Mouse (Mus musculus) midbrain, embryonic 15.5 days (tissue): ENCODE measurements around the gene Carmil3. TPM values are rescaled to one million over a fixed set of nuclear protein-coding genes. Genes with fewer than 3 reads are reported as not detected.

Experiments used
- ATAC-seq: fragments of 200-750 bp; cut with Nextera tagmentation; replicated peaks from 2 replicates; pipeline ENCODE4 v1.8.0; 2017; ENCODE audit warnings: moderate TSS enrichment
- H3K27ac ChIP-seq: fragments of 300-500 bp; sonication (generic); 2 replicates; pipeline ENCODE4 v1.5.1; 2015; ENCODE audit warnings: mild to moderate bottlenecking, inconsistent platforms
- H3K27me3 ChIP-seq: fragments of 300-500 bp; sonication (generic); replicated peaks from 2 replicates; pipeline ENCODE4 v1.6.1; 2015; ENCODE audit warnings: inconsistent platforms
- H3K36me3 ChIP-seq: fragments of 300-500 bp; sonication (generic); replicated peaks from 2 replicates; pipeline ENCODE4 v1.6.1; 2015; ENCODE audit warnings: inconsistent platforms
- H3K4me1 ChIP-seq: fragments of 300-500 bp; sonication (generic); 2 replicates; pipeline ENCODE4 v1.6.1; 2015; ENCODE audit warnings: inconsistent platforms
- H3K4me2 ChIP-seq: fragments of 300-500 bp; sonication (generic); 2 replicates; pipeline ENCODE4 v1.6.1; 2015; ENCODE audit warnings: inconsistent platforms, mild to moderate bottlenecking, moderate library complexity
- H3K4me3 ChIP-seq: fragments of 300-500 bp; sonication (generic); 2 replicates; pipeline ENCODE4 v1.5.1; 2015; ENCODE audit warnings: mild to moderate bottlenecking, inconsistent platforms
- H3K9ac ChIP-seq: fragments of 300-500 bp; sonication (generic); 2 replicates; pipeline ENCODE4 v1.6.1; 2015; ENCODE audit warnings: mild to moderate bottlenecking, inconsistent platforms
- H3K9me3 ChIP-seq: fragments of 300-500 bp; sonication (generic); 2 replicates; pipeline ENCODE4 v1.6.1; 2016; ENCODE audit warnings: inconsistent platforms
- WGBS: fragments of 180-500 bp; shearing (Covaris S2); methylation state at CpG from one replicate; pipeline ENCODE4 v1.1.7; 2015; ENCODE audit warnings: mixed read lengths; 5-methylcytosine and 5-hydroxymethylcytosine counted together
- polyA plus RNA-seq: library from polyadenylated mRNA; unstranded; fragments of >200 nt; fragmentation: Nextera tagmentation; extraction: Ambion mirVana; gene quantifications from 2 replicates; pipeline ENCODE4 v1.2.1, GENCODE M21; 2015

Gene Carmil3
- polyA plus RNA-seq, 1 experiment from 2014 or later = 36.1 TPM

DNA sequence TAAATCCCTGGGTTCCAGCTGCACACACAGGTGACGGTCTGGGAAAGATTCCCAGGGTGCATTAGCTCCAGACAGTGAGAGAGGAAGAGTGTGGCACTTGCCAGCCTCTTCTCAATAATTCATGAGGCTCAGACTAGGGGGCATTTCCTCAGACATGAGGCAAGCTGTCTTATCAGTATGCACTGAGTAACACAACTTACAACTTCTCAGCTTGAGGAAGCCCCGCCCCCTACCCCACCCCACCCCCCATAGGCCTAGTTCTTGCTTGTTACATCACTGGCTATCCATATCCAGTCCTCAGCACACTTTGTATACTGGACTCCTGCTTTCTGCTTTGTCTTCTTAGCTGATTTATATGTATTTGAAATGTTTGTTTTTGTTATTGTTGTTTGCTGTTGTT lies 14.8 kb upstream of the Carmil3 start:
- Histone ChIP-seq H3K4me2 (no peak overlapping the region), H3K27ac (no peak overlapping the region), H3K27me3 (no peaks in the 10 kb centered on the region), H3K9me3 (no peaks in the 10 kb centered on the region), H3K4me1 (no peaks in the 10 kb centered on the region), H3K4me3 (no peak overlapping the region), H3K36me3 (no peaks in the 10 kb centered on the region), H3K9ac (no peak overlapping the region)
- 47% methylated on average over 2 of the region's 2 CpGs for WGBS
- no peak for ATAC-seq

- WGBS = 100% methylated on average over 1 of the region's 1 CpGs
- H3K9me3 ChIP-seq = no peaks in the 10 kb centered on the region
These were observed 13.0 kb upstream of the Carmil3 start for GRCm38 (mm10) chr14:55477421-55477820.

GRCm38 (mm10) chr14:55477829-55478228 lies 12.6 kb upstream of the Carmil3 start:
- H3K36me3 ChIP-seq = no peaks in the 10 kb centered on the region
- ATAC-seq = no peak

More at GRCm38 (mm10) chr14:55477421-55477820, 13.0 kb upstream of the Carmil3 start:
- Histone ChIP-seq H3K4me1 (no peaks in the 10 kb centered on the region), H3K4me3 (no peak overlapping the region), H3K9ac (no peak overlapping the region), H3K27ac (no peak overlapping the region), H3K27me3 (no peaks in the 10 kb centered on the region), H3K36me3 (no peaks in the 10 kb centered on the region), H3K4me2 (no peak overlapping the region)
- no peak for ATAC-seq

GRCm38 (mm10) chr14:55478651-55479599 lies 11.5 kb upstream of the Carmil3 start, which contains the start of gene Dhrs4:
Gene Dhrs4 (plus strand): TSS chr14:55478758.
- WGBS = 1% methylated on average over 38 of the region's 38 CpGs
- Histone ChIP-seq H3K27ac (no peak within 1 kb of the TSS), H3K9me3 (no peaks in the 10 kb centered on the region), H3K4me2 (peak within 1 kb of the TSS; percentile 54), H3K4me1 (no peaks in the 10 kb centered on the region), H3K27me3 (no peaks in the 10 kb centered on the region), H3K36me3 (no peaks in the 10 kb centered on the region), H3K9ac (peak within 1 kb of the TSS; percentile 25), H3K4me3 (peak within 1 kb of the TSS; percentile 40)
- peak; percentile 90 for ATAC-seq

More at GRCm38 (mm10) chr14:55477829-55478228, 12.6 kb upstream of the Carmil3 start:
- WGBS = 91% methylated on average over 5 of the region's 5 CpGs
- Histone ChIP-seq H3K9me3 (no peaks in the 10 kb centered on the region), H3K4me2 (no peak overlapping the region), H3K27ac (no peak overlapping the region), H3K4me1 (no peaks in the 10 kb centered on the region), H3K9ac (no peak overlapping the region), H3K4me3 (no peak overlapping the region), H3K27me3 (no peaks in the 10 kb centered on the region)

- ATAC-seq = no peak
- Histone ChIP-seq H3K4me1 (no peaks in the 10 kb centered on the region), H3K36me3 (no peaks in the 10 kb centered on the region), H3K9me3 (no peaks in the 10 kb centered on the region), H3K27me3 (no peaks in the 10 kb centered on the region), H3K9ac (no peak overlapping the region), H3K4me3 (no peak overlapping the region), H3K4me2 (no peak overlapping the region), H3K27ac (no peak overlapping the region)
- 89% methylated on average over 10 of the region's 10 CpGs for WGBS
These were observed 10.8 kb upstream of the Carmil3 start for GRCm38 (mm10) chr14:55479629-55480028.

DNA sequence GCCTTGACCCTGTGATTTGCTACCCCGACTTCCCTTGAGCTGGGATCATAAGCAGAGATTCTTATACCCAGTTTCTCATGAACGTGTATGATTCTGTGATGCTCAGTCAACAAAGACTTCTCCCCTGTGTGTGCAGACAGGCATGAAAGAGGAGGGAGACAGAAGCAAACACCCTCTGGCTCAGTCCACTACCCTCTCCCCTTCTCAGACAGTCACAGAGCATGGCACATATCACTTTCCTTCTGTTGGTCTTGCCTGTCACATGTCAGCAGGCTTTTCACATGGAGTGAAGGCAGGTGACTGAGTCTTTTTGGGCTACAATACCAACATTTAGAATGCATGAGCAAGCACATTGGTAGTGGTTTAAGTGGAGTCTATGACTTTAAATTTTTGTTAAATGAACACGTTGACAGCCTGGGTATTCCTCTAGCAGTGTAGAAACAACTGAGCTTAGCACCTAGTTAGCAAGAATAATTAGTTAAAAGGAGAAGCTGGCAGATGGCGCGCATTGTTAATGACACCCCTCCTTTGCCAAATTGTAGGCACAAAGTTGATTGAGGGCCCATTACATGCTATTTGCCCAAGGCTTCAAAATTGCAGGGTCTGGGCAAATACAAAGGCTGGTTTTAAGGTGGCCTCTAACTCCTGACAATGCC lies 5.9 kb upstream of the Carmil3 start:
- H3K27ac ChIP-seq = no peak overlapping the region
- no peak overlapping the region for H3K4me3 ChIP-seq
- no peaks in the 10 kb centered on the region for H3K27me3 ChIP-seq
- no peaks in the 10 kb centered on the region for H3K9me3 ChIP-seq
- H3K4me1 ChIP-seq = peaks cover under 1% of the 10 kb centered on the region; the same call in 1 of the 2 replicates
- H3K36me3 ChIP-seq = no peaks in the 10 kb centered on the region
- no peak overlapping the region for H3K4me2 ChIP-seq
- H3K9ac ChIP-seq = no peak overlapping the region
- ATAC-seq = no peak
- WGBS = 78% methylated on average over 5 of the region's 5 CpGs

DNA sequence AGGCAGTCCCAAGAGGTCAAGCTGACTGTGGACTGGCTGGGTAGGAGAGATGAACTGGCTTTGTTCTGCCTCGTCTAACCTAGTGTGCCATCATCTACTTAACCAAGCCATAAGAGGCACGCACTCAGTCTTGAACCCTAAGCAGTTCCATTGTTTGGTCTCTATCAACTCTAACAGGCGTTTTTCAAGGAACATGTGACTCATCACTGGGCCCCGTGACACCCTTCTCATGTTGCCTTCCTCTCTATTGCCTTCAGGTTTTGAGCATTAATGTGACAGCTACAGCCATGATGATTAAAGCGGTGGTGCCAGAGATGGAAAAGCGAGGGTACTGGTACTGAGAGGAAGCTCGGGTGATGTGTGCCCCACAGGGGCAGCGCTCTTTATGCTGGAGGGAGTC lies 3.6 kb upstream of the Carmil3 start:
- no peak for ATAC-seq
- no peak overlapping the region for H3K4me2 ChIP-seq
- H3K36me3 ChIP-seq = no peaks in the 10 kb centered on the region
- no peaks in the 10 kb centered on the region for H3K27me3 ChIP-seq
- no peak overlapping the region for H3K9ac ChIP-seq
- H3K4me1 ChIP-seq = peaks cover 9% of the 10 kb centered on the region
- no peak overlapping the region for H3K4me3 ChIP-seq
- 88% methylated on average over 8 of the region's 8 CpGs for WGBS
- no peak overlapping the region for H3K27ac ChIP-seq
- no peaks in the 10 kb centered on the region for H3K9me3 ChIP-seq

GRCm38 (mm10) chr14:55491291-55491833 lies 911 bp downstream of the Carmil3 start:
- peak overlapping the region; percentile 97 for H3K27ac ChIP-seq
- H3K4me1 ChIP-seq = peaks cover 20% of the 10 kb centered on the region
- H3K9ac ChIP-seq = peak overlapping the region; percentile 92
- ATAC-seq = peak; percentile 73
- H3K36me3 ChIP-seq = peaks cover 6% of the 10 kb centered on the region; the same call in 1 of the 2 replicates
- under 1% methylated on average over 30 of the region's 30 CpGs for WGBS
- no peaks in the 10 kb centered on the region for H3K9me3 ChIP-seq
- H3K4me3 ChIP-seq = peak overlapping the region; percentile 91
- no peaks in the 10 kb centered on the region for H3K27me3 ChIP-seq
- peak overlapping the region; percentile 68 for H3K4me2 ChIP-seq

DNA sequence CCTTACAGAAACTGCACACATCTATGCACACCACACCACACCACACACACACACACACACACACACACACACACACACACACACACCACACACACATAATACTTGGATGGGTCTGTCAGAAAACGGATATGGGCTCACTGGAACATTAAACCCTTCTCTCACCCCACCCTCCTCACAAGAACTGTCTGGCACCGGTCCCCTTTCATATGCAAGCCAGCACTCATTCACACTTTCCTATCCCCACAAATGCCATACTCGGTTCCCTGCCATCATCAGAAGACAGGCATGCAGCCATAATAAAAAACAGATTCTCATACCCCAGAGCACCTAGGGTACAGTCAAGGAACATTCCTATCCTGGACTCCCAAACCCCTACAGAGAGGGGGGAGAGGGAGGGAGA lies 1.7 kb downstream of the Carmil3 start:
- no peak overlapping the region for H3K27ac ChIP-seq
- 45% methylated on average over 3 of the region's 3 CpGs for WGBS
- H3K36me3 ChIP-seq = peaks cover 6% of the 10 kb centered on the region; the same call in 1 of the 2 replicates
- H3K4me3 ChIP-seq = peak overlapping the region; percentile 91
- peaks cover 20% of the 10 kb centered on the region for H3K4me1 ChIP-seq
- H3K4me2 ChIP-seq = peak overlapping the region; percentile 68
- H3K9me3 ChIP-seq = no peaks in the 10 kb centered on the region
- H3K27me3 ChIP-seq = no peaks in the 10 kb centered on the region
- no peak overlapping the region for H3K9ac ChIP-seq
- ATAC-seq = no peak

- no peak for ATAC-seq
- no peaks in the 10 kb centered on the region for H3K27me3 ChIP-seq
- peaks cover 21% of the 10 kb centered on the region for H3K4me1 ChIP-seq
- peaks cover 27% of the 10 kb centered on the region for H3K36me3 ChIP-seq
- whole genome bisulfite sequencing = 79% methylated on average over 17 of the region's 20 CpGs
- no peaks in the 10 kb centered on the region for H3K9me3 ChIP-seq
- H3K9ac ChIP-seq = no peak overlapping the region
- no peak overlapping the region for H3K27ac ChIP-seq
- no peak overlapping the region for H3K4me2 ChIP-seq
- no peak overlapping the region for H3K4me3 ChIP-seq
These were observed 5.2 kb downstream of the Carmil3 start for GRCm38 (mm10) chr14:55495509-55496240.

DNA sequence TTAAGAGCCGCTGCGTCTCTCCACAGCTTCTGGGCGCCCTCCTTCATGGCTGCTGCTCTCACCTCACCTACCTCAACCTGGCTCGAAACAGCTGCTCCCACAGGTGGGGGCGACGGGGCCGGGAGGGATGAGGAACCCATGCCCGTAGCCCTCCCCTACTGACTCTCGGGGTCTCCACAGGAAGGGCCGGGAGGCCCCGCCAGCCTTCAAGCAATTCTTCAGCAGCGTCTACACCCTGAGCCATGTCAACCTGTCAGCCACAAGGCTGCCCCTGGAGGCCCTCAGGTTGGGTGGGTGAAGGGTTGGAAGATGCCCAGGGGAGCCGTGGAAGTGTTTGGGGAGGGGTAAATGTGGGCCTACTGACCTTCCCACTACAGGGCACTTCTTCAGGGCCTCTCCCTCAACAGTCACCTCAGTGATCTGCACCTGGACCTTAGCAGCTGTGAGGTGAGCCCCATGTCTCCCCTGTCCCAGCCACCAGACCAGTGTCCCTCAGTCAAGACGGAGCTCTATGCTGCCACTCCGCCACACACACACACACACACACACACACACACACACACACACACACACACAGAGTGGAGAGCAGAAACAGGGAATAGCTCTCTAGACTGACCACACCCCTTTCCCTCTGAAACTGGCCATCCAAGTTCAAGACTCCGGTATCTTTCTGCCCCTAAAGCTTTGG lies 6.5 kb downstream of the Carmil3 start:
- WGBS = 79% methylated on average over 16 of the region's 16 CpGs
- H3K9me3 ChIP-seq = no peaks in the 10 kb centered on the region
- H3K4me3 ChIP-seq = no peak overlapping the region
- ATAC-seq = peak; percentile 35
- H3K36me3 ChIP-seq = peaks cover 33% of the 10 kb centered on the region
- no peak overlapping the region for H3K27ac ChIP-seq
- no peak overlapping the region for H3K4me2 ChIP-seq
- peaks cover 16% of the 10 kb centered on the region for H3K4me1 ChIP-seq
- no peak overlapping the region for H3K9ac ChIP-seq
- H3K27me3 ChIP-seq = no peaks in the 10 kb centered on the region
